Mouse (Mus musculus) G1E (cell line): ENCODE data around the gene Olfr1448.
"Not testable (repeated sequence)": the region's sequence is repeated elsewhere in the genome, so short reads cannot be mapped to it uniquely, and the experiment has no call there.

ENCODE experiments used
- CTCF ChIP-seq: IDR thresholded peaks from 2 replicates; pipeline ENCODE4 v1.5.1; 2012; ENCODE audit warnings: low read depth, low read length, inconsistent platforms, mixed read lengths
- GATA1 ChIP-seq: IDR thresholded peaks from 2 replicates; pipeline ENCODE4 v1.6.1; 2012; ENCODE audit warnings: borderline replicate concordance, low read length, inconsistent platforms, mixed read lengths

- not testable (repeated sequence) for TF ChIP-seq CTCF, GATA1
Observed at GRCm38 (mm10) chr19:12970082-12970481, 45.9 kb upstream of the Olfr1448 start.
